In genomic region chr16:37637802-37638201, GRCm38 (mm10) we compare ENCODE assay signal across 23 mouse cellular contexts. TPM values are rescaled to one million over a fixed set of nuclear protein-coding genes. Genes with fewer than 3 reads are reported as not detected.
DNase-seq lines count a peak whose midpoint lies in the region; ATAC-seq and TF ChIP-seq lines count a peak whose summit lies in the region.
"Had no signal": no experiment of that assay in that cellular context is flagged by ENCODE, and none has a peak within 500 bp of the region (broad histone marks: within the 10 kb centered on the region; RNA-seq: fewer than 3 reads in every experiment).

No protein-coding gene starts in this region.

- intact Hi-C loops in heart, postnatal 14 days (cut with DNase I): no loop called here

- TF ChIP-seq EP300 in MEL (IDR thresholded peaks at IDR 0.05; ENCODE audit: low read depth in 1 of 2, low read length in 2 of 2): peak; percentile 44 to 70

- peak; percentile 1 for DNase-seq in heart, adult 11 months
- DNase-seq in heart, postnatal 14 days: no peak
- DNase-seq in MEL (ENCODE audit: low read depth, low spot score) (peak; percentile 61), MEL-GATA-1-ER (ENCODE audit: extremely low read depth, low read depth) (peak; percentile 54)
- DNase-seq in lung, adult 18-20 months: no peak
- DNase-seq: adrenal gland, adult 2 months; adrenal gland, adult 8-10 months; adrenal gland, postnatal 10 days; adrenal gland, postnatal 14 days; adrenal gland, postnatal 25 days; adrenal gland, postnatal 36 days; B cell, adult 2 months; cerebellum, adult 11 months; cerebellum, adult 11-12 months; cerebellum, adult 18-20 months; cerebellum, adult 2 months; cerebellum, adult 8-10 months had no signal

- peaks cover 0 to 18% of the 10 kb centered on the region in 2 experiments; a peak in 2 of 4 replicates for H3K36me3 ChIP-seq in MEL (ENCODE audit: control insufficient read depth in 1 of 2, insufficient read depth in 2 of 2, low read length in 2 of 2)
- H3K36me3 ChIP-seq in kidney, embryonic 16.5 days (ENCODE audit: insufficient read depth, low read length): no peaks in the 10 kb centered on the region
- H3K36me3 ChIP-seq: G1E had no signal

- ATAC-seq in kidney, embryonic 16.5 days (ENCODE audit: low FRiP score, low TSS enrichment): no peak
- ATAC-seq: activated CD4-positive, CD25-positive, alpha-beta regulatory T cell, adult 4 months; CD4-positive, CD25-positive, alpha-beta regulatory T cell, adult 4 months; Patski had no signal

- H3K9me3 ChIP-seq in MEL (replicated peaks; ENCODE audit: insufficient read depth, low read length): no peaks in the 10 kb centered on the region
- H3K9me3 ChIP-seq in kidney, embryonic 16.5 days (ENCODE audit: low read length): no peaks in the 10 kb centered on the region
- H3K9me3 ChIP-seq: G1E had no signal

- no peak for TF ChIP-seq RAD21 in MEL (IDR thresholded peaks at IDR 0.05; ENCODE audit: low read depth, low read length)

- peaks cover 3 to 13% of the 10 kb centered on the region in 2 experiments; a peak in 3 of 4 replicates for H3K4me1 ChIP-seq in MEL (ENCODE audit: control insufficient read depth in 1 of 2, insufficient read depth in 2 of 2, low read length in 2 of 2)
- no peaks in the 10 kb centered on the region for H3K4me1 ChIP-seq in kidney, embryonic 16.5 days (ENCODE audit: insufficient read depth, low read length)

- H3K27me3 ChIP-seq in MEL (ENCODE audit: control insufficient read depth in 1 of 2, insufficient read depth in 2 of 2, low read length in 2 of 2): no peaks in the 10 kb centered on the region
- H3K27me3 ChIP-seq in kidney, embryonic 16.5 days (ENCODE audit: insufficient read depth, low read length): no peaks in the 10 kb centered on the region
- H3K27me3 ChIP-seq: CH12.LX, Patski had no signal

- no peak for TF ChIP-seq CTCF in MEL (IDR thresholded peaks at IDR 0.05 in 2 of 3, conservative IDR thresholded peaks at IDR 0.05 in 1 of 3; ENCODE audit: control insufficient read depth in 1 of 3, insufficient read depth in 1 of 3, low read depth in 2 of 3, low read length in 3 of 3, poor library complexity in 1 of 3, severe bottlenecking in 1 of 3)

- H3K4me2 ChIP-seq in kidney, embryonic 16.5 days (replicated peaks; ENCODE audit: low read depth, low read length): no peak overlapping the region

- no peak overlapping the region for H3K4me3 ChIP-seq in MEL (ENCODE audit: control insufficient read depth in 1 of 2, insufficient read depth in 1 of 2, low read depth in 2 of 2, low read length in 2 of 2)
- no peak overlapping the region for H3K4me3 ChIP-seq in kidney, embryonic 16.5 days (ENCODE audit: low read length)

- H3K27ac ChIP-seq in MEL (ENCODE audit: control insufficient read depth, low read depth, low read length): peak overlapping the region; percentile 12; the same call in 1 of the 2 replicates
- H3K27ac ChIP-seq in kidney, embryonic 16.5 days (ENCODE audit: low read length): no peak overlapping the region

- no peak overlapping the region for H3K9ac ChIP-seq in MEL (ENCODE audit: control insufficient read depth, low read depth, low read length, poor library complexity, severe bottlenecking)
- no peak overlapping the region for H3K9ac ChIP-seq in kidney, embryonic 16.5 days (replicated peaks; ENCODE audit: low read length)

- H3K79me2 ChIP-seq in MEL (ENCODE audit: control insufficient read depth, insufficient read depth, low read length, poor library complexity): no peaks in the 10 kb centered on the region

- no peak for TF ChIP-seq POLR2A in MEL (IDR thresholded peaks at IDR 0.05; ENCODE audit: control insufficient read depth in 1 of 2, insufficient read depth in 1 of 2, low read depth in 1 of 2, low read length in 2 of 2, poor library complexity in 1 of 2)

TF ChIP-seq in MEL, 35 proteins besides CTCF, POLR2A, EP300 and RAD21:
- TF ChIP-seq GATA1 (IDR thresholded peaks at IDR 0.05; ENCODE audit: low read depth, low read length) (0 out of 2 replicates have a peak, but pooled peaks have one; percentile 25), ETS1 (IDR thresholded peaks at IDR 0.05; ENCODE audit: low read depth, low read length) (peak; percentile 58; the same call in 1 of the 2 replicates), TAL1 (IDR thresholded peaks at IDR 0.05; ENCODE audit: low read length) (peak; percentile 68), ELF1 (IDR thresholded peaks at IDR 0.05; ENCODE audit: low read depth, low read length) (no peak), MAZ (IDR thresholded peaks at IDR 0.05; ENCODE audit: low read depth, low read length) (no peak), NELFE (IDR thresholded peaks at IDR 0.05; ENCODE audit: low read depth, low read length) (no peak)

RNA-seq across cellular contexts. Expression of gene Ndufb4, which starts 16.5 kb away (rescaled TPM):
- 100 to 1,000 TPM; 124 to 140 TPM for total RNA-seq in heart, postnatal 14 days (2021)
- 41.1 and 48.0 TPM in 2 replicates for total RNA-seq in MEL (2012; rRNA removed)
- 10 to 100 TPM in 1 of 2 experiments, not detected in 1; 28.9 TPM for polyA plus RNA-seq in MEL (2012; ENCODE audit: insufficient read depth in 1 of 2, insufficient read length in 2 of 2, low read depth in 1 of 2, low replicate concordance in 2 of 2, missing spikeins in 1 of 2)
- 45.0 and 59.9 TPM in 2 replicates for polyA plus RNA-seq in kidney, embryonic 16.5 days (2015; fragmentation: Nextera tagmentation; extraction: Ambion mirVana)

RNA-seq across cellular contexts. Expression of gene Hgd, which starts 57.8 kb away (rescaled TPM):
- under 1 TPM in 1 of 2 experiments, not detected in 1; 0.12 TPM for total RNA-seq in heart, postnatal 14 days (2021)
- total RNA-seq in MEL (2012; rRNA removed): not detected in 2 replicates
- polyA plus RNA-seq in MEL (2012; ENCODE audit: insufficient read depth in 1 of 2, insufficient read length in 2 of 2, low read depth in 1 of 2, low replicate concordance in 2 of 2, missing spikeins in 1 of 2): not detected
- polyA plus RNA-seq in kidney, embryonic 16.5 days (2015; fragmentation: Nextera tagmentation; extraction: Ambion mirVana): 10.4 and 10.7 TPM in 2 replicates
- total RNA-seq: adrenal gland, postnatal 25 days; CH12.LX; G1E had no signal
- polyA plus RNA-seq: activated CD4-positive, CD25-positive, alpha-beta regulatory T cell, adult 4 months; adrenal gland, adult 2 months; G1E had no signal

Comparison
In these comparisons a context has a peak if more than half of its experiments do, and no peak if none do; other contexts are left out.
1. DNase-seq: peak in heart, adult 11 months (single experiment), MEL (single experiment) and MEL-GATA-1-ER (single experiment); none in heart, postnatal 14 days (0 of 2) and lung, adult 18-20 months (0 of 2).